Mouse (Mus musculus): ENCODE measurements at regions not wholly inside any gene's neighbourhood (a gene's known extent, or its start where the extent isn't known, plus 50 kb on each side); places are given as distances from the start of the nearest gene placed in this dataset.

DNA sequence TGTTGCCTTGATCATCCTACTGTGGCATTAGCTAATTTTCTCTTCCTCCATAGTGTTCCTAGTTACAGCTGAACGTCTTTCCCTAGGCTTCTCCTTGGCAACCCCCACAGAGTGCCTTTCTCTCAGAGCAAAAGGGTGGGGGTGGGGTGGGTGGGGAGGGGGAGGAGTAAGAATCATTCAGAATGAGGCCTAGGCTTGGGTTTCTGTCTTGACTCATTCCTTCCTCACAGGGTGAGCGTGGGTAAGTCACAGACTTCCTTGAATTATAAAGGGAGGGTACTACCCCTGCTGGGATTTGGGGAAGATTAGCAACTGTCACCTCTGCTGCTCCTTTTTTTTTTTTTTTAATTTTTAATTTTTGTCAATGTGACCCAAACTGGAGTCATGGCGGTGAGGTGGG lies 114.5 kb downstream of the Dhx35 start:
- DNase-seq: no peak

DNA sequence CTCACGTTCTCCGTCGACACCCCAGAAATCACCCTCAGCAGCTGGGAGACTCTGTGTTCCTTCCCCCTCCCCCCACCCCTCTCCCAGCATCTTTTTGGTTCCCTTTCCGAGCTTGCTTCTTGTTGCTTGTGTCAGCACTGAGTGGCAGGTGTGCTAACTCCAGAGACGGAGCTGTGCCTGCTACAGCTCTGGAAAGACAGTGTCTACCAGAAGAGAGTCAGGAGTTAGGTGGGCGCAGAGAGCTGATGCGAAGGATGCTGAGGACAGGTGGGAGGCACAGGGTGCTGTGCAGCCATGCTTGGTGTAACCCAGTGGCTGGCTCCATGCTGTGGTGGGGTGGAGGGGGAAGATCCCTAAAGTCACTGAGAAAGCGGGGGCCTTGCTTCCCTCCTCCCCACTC lies 115.7 kb downstream of the Dhx35 start:
- no peak for DNase-seq

DNA sequence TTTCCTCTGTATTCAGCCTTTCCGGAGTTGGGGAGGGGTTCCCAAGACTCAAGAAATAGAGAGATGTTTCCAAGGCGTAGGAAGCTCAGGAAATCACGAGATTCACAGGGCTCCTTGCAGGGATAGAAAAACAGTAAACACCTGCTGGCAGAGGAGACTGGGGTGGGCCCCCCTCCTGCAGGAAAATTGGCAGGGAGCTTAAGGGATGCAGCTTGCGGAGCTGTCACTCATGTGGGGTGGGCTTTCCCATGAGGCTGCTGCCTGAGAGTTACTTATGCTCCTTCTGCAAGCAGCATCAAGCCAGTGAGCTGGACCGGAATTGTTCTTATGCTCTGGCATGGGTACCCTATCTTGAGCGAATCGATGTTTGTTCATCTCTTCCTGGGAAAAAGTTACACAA lies 116.6 kb downstream of the Dhx35 start:
- DNase-seq: no peak

DNA sequence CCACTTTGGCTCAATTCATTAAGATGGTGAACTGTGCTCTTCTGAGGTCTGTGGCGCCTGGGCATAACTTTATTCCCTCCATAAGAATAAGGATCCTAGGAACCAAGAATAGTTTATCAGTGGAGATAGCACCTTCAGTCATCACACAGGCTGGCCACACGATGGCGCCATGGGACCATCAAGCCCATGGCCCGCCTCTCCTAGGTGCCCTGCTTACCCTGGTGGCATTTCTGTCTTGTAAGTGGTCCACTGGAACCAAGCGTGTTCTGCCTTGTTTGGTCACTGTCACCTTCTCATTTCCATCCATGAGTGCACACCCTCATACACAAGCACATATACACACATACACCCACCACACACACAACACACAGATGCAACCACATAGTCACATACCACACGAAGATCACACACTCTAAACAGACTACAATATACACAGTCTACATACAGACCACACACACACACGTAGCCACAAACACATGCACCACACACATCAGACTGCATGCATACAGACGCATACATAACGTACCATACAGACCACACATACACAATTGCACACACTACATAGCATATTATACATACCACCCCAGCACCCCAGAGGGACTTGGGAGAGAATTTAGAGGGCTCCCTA lies 118.1 kb downstream of the Dhx35 start:
- peak; percentile 78 for DNase-seq

DNA sequence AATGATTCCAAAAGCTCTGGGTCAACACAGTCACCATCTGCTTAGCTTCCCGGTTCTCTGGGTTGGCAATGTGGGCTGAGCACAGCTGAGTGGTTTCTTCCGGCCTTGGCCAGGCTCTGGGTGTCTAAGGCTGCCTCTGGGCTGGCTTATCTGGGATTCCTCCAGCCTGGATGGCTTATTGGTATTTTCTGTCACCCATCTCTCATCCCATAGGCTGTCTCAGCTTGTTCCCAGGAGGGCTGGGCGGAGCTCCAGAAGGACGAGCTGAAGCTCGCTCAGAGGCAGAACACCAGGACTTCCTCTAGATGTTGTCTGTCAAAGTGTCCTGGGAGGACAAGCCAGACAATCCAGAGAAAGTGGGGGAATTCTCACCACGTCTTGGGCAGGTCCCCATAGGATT lies 122.8 kb downstream of the Dhx35 start:
- peak; percentile 31 for DNase-seq

DNA sequence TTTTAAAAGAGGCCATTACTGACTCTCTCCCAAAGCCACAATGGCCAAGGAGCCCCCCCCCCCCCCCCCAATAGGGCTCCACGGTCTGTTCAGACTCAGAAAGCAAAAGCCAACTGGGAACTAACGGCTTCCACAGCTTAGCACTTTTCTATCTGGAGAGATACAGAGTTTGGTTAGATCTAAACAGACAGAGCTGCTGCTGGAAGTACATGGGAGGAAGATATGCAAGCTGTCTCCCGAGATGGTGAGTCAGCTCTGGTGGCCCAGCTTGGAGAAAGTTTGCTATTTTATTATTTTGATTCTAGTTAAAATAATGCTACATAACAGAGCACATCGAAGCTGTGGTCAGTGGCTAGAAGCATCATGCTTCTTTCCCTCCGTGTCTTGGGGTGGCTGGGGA lies 123.7 kb downstream of the Dhx35 start:
- no peak for DNase-seq

DNA sequence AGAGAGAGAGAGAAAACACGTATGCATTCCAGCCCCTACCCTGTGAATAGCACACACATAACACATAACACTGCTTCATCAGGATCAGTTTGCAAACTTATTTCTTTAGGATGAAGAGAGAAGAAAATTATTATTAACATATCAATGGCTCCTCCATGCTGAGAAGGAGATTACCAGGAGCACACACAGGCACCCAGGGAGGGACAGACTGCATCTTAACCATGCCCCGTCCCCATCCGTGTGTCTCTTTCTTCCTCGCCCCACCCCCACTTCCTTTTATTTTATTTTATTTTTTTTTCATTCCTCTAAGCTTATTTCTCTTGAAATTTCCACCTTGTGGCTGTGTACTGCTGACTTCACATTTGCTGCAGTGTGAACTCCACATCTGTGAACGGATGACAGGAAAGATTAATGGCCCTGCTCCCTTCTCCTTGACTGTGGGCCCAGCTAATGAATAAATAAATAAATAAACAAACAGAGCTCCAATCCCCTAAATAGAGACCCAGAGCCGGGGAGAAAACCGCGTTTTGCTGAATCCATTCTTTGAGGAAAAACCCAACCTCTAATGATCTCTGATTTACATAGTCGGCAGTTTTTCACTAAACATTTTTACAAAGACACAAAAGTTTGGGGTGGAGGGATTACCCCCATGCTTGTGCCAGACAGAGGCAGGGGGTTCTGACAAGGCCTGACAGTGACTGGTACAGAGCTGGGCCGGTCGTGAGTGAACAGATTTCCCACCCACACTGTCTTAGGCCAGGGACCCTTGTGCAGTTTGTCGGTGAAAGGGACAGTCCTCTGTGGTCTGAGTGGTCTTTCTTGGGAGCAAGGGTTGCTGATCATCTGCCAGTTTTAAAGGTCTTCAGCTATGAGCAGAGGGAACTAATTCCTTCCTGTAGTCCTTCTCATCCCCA lies 127.0 kb downstream of the Dhx35 start:
- DNase-seq: no peak

DNA sequence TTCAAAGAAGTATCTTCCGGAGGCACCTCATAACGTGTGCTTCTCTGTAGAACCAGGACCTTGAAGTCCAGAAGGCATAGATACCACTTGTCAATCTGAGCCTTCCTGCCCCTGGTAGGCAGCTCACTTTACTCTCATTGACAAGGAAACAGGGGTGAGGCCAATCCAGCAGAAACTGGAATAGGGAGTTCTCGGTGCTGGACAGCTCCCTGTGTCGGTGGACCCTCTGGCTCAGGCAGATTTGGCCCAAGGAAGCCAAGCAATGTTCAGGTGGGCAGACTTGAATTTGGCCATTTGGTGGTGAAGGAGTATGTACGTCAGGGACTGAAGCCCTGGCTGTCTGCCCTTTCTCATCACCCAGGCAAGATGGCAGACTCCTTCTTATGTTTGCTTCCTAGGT lies 128.2 kb downstream of the Dhx35 start:
- no peak for DNase-seq

DNA sequence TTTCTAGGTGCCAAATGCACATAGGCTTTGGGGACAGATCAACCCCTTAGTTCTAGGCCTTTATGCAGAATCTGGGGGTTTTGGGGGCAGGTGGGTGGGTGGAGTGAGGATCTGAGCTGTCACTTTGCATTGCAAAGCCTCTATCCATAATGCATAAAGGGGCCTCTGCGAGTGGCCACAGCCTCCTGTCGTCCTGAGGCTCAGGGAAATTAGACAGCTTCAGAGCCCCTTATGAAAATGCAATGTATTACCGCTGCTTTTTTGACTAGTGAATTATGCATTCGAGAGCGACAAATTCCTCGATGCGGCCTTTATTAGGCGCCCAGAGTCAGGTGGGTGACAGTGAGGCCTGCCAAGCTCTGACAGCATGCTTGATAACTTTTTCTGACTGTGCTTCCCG lies 134.9 kb downstream of the Dhx35 start:
- DNase-seq: no peak

DNA sequence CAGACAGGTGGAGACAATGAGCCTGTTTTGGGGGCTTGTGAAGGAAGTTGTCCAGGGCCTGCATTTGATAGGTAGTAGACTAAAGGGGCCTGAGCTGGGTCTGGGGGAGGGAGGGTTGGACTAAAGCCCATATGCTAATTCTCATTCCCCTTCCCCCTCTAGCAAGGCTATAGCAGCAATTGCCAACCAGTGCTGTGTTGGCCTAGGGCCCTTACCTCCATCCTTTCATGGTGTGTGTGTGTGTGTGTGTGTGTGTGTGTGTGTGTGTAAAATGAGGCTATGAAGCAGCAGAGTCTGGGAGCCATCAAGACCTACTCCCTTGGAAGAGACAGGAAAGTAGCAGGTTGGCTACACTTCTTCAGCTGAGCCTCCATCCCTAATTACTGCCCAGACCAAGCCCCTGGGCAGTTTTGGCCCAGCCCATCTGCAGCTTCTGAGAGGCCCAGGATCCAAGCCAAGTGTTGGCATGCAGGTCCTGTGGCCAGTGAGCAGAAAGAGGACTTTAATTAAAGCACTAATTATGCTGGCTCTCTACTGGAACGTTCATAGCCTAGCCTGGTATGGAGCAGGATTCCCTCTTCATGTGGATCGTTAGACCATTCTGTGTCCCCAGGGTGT lies 143.4 kb downstream of the Dhx35 start:
- DNase-seq: peak; percentile 51

DNA sequence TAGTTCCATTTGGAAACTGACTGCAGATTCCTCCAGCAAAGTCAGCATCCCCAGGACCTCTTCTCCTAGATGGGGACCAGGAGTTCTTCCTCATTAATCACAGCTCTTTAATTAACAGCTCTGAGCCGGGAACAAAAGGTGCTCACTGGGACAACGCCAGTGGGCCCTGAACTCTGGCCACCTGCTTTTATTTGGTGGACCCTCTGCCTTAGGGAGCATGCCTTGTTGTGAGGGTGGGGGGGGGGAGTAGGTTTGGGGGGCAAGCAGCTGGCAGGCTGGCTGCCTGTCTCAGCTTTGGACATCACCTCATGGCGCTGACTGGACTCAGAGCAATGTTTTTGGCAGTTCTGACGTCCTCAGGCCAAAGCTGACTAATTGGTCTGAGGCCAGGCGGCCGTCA lies 154.8 kb downstream of the Dhx35 start:
- DNase-seq: no peak

DNA sequence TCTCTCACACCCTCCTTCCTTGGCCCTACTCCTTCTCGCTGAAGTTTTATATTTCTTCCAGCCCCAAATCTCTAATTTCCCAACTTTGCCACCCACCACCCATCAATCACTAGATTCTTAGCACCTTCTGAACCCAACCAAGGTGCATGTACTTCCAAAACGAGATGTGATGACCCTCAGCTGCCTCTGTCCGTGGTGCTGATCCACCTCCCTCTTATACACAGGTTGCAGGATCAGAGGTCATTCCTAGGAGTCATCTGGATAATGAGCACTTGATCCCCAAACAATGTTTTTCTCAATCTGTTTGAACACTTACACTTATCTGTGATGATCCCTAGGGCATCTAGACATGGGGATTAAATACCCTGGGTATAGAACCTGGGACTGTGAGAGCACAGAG lies 156.5 kb downstream of the Dhx35 start:
- DNase-seq: no peak

DNA sequence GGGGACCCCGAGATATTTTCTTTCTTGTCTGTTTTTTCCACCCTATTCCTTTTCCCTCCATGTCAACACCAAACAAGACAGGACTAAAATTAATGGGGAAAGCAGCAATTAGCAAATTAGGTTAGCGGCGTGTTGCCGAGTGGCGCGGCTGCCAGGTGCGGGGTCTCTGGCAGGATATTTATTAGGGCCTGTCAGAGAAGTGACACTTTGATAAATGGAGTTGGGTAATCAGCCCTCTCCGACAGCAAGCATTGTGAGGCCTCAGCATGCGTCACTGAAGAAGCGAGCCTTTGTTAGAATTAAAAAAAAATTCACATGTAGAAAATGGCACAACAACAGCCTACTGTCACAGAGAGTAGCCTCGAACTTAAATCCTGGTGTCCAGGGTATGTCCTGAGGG lies 162.3 kb downstream of the Dhx35 start:
- DNase-seq: no peak

DNA sequence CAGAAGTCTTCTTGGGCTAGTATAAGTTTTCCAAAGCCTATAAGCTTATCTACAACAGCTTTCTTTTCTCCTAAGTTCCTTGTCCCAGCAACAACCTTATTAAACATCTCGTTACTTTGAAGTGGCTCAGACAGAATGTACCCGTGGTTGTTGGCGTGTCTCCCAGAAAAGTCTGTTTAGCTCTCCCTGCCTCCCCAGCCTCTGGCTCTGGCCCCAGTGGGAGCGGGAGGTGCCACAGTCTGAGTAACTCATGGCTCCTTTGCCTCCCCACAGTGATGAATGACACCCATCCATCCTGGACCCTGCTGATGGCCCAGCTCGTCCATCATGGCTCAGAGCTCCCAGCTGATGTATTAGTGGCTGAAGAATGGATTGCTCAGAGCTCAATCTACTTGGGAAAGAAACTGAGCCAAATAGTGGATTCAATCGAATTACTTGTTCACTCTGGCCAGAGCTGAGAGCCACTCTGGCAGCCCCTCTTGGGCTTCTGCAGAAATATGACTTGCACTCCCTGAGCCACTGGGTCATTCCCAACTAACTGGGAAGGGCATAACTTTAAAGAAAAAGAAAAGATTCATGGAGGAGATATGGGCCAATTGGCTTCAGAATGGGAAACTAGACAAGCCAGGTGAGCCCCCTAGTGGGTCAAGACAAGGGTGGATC lies 170.5 kb downstream of the Dhx35 start:
- peak; percentile 63 for DNase-seq

DNA sequence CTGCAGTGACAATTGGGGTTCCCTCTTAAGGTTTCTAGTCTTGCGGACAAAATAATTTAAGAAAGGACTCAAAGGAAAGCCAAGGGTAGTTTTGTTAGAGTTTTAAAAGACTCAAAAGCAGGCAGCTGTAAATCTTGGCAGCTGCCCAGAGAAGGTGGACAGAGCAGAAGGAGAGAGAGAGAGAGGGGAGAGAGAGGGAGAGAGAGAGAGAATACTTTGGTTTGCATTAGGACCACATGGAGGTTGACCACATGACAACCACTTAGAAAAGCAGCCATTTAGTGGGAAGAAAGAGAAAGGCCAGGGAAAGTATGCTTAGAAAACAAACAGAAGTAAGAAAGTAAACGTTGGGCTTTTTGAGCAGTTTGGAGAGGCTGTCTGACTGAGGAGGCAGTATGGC lies 177.6 kb downstream of the Dhx35 start:
- DNase-seq: no peak

DNA sequence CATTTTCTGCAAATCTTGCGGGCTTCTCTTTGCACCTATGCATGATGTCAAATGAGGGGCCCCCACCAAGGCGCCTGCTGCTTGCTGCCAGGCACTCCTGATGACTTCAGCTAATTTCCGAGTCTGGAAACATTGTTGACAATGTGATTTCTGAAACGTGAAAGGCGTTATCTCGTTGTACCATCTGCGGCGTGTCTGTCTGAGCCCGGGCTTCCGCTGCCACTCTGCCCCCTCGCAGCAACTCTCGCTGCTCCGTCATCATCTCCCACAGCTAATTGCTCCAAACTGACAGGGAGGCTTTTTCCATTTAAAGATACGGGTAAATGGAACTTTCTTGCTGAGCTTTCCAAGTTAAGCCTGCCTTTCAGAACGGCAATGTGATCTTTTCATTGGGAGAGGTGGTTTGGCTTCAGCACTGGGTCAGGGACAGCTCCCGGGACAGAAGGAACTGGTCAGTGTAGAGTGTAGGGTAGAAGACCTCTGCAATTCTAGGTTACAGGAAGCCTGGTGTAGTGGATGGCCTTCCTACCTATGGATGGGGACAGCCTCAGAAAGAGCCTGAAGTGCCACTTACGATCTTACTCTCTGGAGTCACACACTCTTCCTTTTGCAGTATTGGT lies 191.0 kb downstream of the Dhx35 start:
- peak; percentile 29 for DNase-seq

DNA sequence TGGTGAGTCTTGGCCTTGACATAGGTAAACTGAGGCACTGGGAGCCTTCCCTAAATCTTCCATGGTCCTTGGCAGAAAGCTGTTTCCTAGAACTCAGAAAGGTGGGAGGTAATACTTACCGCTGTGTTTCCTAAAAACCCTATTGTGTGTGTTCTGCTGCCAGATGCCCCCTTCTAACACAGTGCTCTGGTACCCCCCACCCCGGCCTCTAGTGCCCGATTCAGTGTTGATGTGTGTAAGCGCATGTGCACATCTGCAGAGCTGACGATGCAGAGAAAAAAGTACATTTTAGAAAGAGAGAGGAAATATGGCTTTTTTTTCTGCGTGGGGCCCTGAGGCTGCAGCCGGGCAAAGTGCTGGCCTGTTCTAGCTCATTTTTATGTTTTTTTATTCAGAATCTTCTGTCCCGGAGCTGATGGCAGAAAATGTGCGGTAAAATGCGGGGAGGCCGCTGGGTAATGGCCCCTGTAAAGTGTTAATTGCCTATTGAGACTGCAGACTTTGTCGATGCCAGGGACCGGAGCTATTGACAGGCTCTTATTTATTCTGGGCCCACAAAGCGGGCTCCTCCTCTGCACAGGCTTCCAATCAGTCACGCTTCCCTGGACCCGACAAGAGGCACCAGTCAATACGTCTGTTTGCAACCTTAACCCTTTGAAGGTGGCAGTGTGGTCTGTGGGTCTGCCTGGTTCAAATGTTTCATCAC lies 208.0 kb downstream of the Dhx35 start:
- peak; percentile 10 for DNase-seq

DNA sequence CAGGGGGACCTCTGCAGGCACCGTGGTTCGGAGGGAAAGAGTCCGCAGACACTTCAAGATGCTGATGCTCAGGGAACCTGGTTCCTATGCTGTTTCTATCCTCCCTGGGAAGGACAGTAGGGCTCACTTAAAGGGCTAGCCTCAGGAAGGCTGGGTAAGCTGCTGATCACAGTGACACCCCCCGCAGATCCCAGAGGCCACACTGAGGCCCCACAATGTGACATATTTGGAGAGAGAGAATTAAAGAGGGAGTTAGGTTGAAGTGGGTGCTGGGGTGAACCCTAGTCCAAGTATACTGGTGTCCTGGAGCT lies 208.5 kb downstream of the Dhx35 start:
- DNase-seq: no peak

DNA sequence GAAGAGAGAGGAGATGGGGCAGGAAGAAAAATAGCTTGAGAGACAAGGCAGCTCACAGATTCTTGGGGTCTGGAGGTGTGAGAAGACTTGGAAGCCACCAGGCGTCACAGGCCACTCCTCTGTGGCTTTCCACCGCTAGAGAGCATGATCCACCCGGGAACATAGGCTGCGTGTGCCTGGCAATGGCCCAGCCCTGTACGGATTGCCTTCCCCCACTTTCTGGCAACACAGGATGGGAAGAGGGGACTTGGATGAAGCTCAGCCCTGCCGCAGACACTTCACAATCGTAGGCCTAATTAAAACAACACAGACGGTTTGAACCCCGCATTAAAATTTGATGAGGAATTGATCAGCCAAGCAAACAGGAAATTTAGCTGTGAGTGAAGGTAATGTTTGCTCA lies 209.8 kb downstream of the Dhx35 start:
- DNase-seq: peak; percentile 51

DNA sequence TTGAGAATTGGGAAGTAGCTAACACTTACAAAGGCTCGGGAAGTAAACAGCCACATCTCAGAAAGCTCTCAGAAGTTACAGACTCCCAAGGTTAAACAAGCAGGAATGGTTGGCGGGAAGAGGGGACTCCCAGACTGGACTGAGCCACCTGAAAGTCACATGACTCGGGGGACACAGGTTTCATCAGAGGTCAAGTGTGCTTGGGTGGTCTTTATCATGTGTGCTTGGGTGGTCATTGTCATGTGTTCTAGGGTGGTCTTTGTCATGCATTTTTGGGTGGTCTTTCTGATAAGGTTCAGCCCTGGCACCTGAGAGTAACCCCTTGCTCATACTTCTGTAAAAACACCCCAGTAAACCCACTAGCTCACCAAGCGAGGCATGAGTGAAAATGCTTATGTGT lies 218.1 kb downstream of the Dhx35 start:
- no peak for DNase-seq

DNA sequence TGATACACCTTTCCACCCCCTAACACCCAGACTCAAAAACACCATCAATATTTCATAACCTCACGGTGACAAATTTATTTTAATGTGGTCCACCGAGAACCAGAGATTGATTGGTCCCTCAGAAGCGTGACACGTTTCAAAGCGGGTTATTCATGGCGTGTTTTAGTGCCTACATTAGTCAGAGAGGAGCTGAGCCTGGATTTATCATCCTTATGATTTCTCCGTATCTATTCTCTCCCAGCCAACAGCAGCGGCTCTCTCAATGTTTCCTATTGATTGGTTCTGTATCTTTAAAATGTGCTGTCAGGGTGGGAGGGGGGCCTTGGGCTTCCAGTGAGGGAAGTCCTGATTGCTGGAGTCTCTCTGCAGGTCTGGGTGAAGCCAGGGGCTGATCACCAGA lies 219.9 kb downstream of the Dhx35 start:
- DNase-seq: no peak

DNA sequence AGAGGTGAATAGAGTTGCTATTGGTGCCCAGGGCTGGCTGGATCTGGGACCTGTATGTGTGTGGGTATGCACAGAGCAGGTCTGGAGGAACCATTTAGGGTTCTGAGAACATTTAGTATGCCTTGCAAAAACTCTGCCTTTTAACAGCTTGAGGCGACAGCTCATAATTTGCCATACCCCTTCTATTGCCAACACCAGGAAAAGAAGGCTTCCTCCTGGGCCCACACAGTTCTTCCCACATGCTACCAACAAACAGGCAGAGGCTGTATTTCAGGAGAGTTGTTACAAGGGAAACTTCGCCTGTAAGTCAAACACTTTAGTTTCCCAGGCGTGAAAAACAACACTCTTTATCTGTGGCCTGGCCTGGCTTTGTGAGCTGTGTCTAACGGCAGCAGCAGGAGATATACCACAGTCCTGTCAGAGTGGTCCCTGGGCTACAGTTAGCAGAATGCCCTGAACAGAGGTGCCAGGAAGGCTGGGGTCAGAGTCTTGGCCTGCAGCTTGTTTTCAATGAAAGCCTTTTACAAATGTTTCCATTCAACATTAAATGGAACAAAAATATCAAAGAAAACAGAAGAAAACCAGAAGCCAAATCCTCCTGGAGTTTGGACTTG lies 225.4 kb downstream of the Dhx35 start:
- DNase-seq: no peak
